Mouse (Mus musculus): ENCODE measurements around the gene Pdzd7. TPM values are rescaled to one million over a fixed set of nuclear protein-coding genes. Genes with fewer than 3 reads are reported as not detected.

Gene Pdzd7
- polyA plus RNA-seq, 1 experiment from 2014 or later = 2.7 TPM

GRCm38 (mm10) chr19:45007425-45008191 lies 37.9 kb downstream of the Pdzd7 start:
- no peak for ATAC-seq
- Histone ChIP-seq H3K27me3 (replicated peaks; ENCODE audit: control insufficient read depth, insufficient read depth, low read length) (no peaks in the 10 kb centered on the region), H3K4me1 (replicated peaks; ENCODE audit: control insufficient read depth, insufficient read depth, low read length) (peaks cover 24% of the 10 kb centered on the region), H3K36me3 (ENCODE audit: control insufficient read depth, insufficient read depth) (peaks cover 12% of the 10 kb centered on the region), H3K27ac (ENCODE audit: low read length) (no peak overlapping the region), H3K4me2 (ENCODE audit: low read length) (peak overlapping the region; percentile 81), H3K4me3 (replicated peaks; ENCODE audit: low read length) (peak overlapping the region; percentile 77), H3K9ac (replicated peaks; ENCODE audit: low read depth, low read length) (peak overlapping the region; percentile 63; the same call in 1 of the 2 replicates), H3K9me3 (ENCODE audit: control insufficient read depth, low read length) (no peaks in the 10 kb centered on the region)
- WGBS = 90% methylated on average over 20 of the region's 20 CpGs

GRCm38 (mm10) chr19:45007021-45007420 lies 38.5 kb downstream of the Pdzd7 start:
- H3K4me3 ChIP-seq (replicated peaks; ENCODE audit: low read length) = peak overlapping the region; percentile 77
- H3K27ac ChIP-seq (ENCODE audit: low read length) = no peak overlapping the region; the same call in 1 of the 2 replicates
- WGBS = 40% methylated on average over 17 of the region's 17 CpGs
- H3K27me3 ChIP-seq (replicated peaks; ENCODE audit: control insufficient read depth, insufficient read depth, low read length) = no peaks in the 10 kb centered on the region
- H3K4me1 ChIP-seq (replicated peaks; ENCODE audit: control insufficient read depth, insufficient read depth, low read length) = peaks cover 24% of the 10 kb centered on the region
- H3K9me3 ChIP-seq (ENCODE audit: control insufficient read depth, low read length) = no peaks in the 10 kb centered on the region
- ATAC-seq = no peak
- peak overlapping the region; percentile 81 for H3K4me2 ChIP-seq (ENCODE audit: low read length)
- H3K36me3 ChIP-seq (ENCODE audit: control insufficient read depth, insufficient read depth) = peaks cover 12% of the 10 kb centered on the region
- H3K9ac ChIP-seq (replicated peaks; ENCODE audit: low read depth, low read length) = peak overlapping the region; percentile 63

GRCm38 (mm10) chr19:45005957-45006712 lies 39.4 kb downstream of the Pdzd7 start, which contains the start of gene Mrpl43:
Gene Mrpl43 (minus strand): TSS chr19:45006442.
- Histone ChIP-seq H3K4me2 (ENCODE audit: low read length) (peak within 1 kb of the TSS; percentile 81), H3K4me1 (replicated peaks; ENCODE audit: control insufficient read depth, insufficient read depth, low read length) (peaks cover 24% of the 10 kb centered on the region), H3K9ac (replicated peaks; ENCODE audit: low read depth, low read length) (peak within 1 kb of the TSS; percentile 63)

GRCm38 (mm10) chr19:45005444-45005843 lies 40.1 kb downstream of the Pdzd7 start, which contains the start of gene Twnk:
Gene Twnk (plus strand): TSS chr19:45005663.
- Histone ChIP-seq H3K4me3 (replicated peaks; ENCODE audit: low read length) (peak within 1 kb of the TSS; percentile 77), H3K36me3 (ENCODE audit: control insufficient read depth, insufficient read depth) (peaks cover 6% of the 10 kb centered on the region), H3K4me2 (ENCODE audit: low read length) (peak within 1 kb of the TSS; percentile 81), H3K9me3 (ENCODE audit: control insufficient read depth, low read length) (no peaks in the 10 kb centered on the region), H3K4me1 (replicated peaks; ENCODE audit: control insufficient read depth, insufficient read depth, low read length) (peaks cover 24% of the 10 kb centered on the region), H3K27ac (ENCODE audit: low read length) (peak within 1 kb of the TSS; percentile 68), H3K9ac (replicated peaks; ENCODE audit: low read depth, low read length) (peak within 1 kb of the TSS; percentile 63), H3K27me3 (replicated peaks; ENCODE audit: control insufficient read depth, insufficient read depth, low read length) (no peaks in the 10 kb centered on the region)
- ATAC-seq = no peak
- WGBS = 8% methylated on average over 16 of the region's 16 CpGs

More at GRCm38 (mm10) chr19:45005957-45006712, 39.4 kb downstream of the Pdzd7 start, which contains the start of gene Mrpl43:
- H3K4me3 ChIP-seq (replicated peaks; ENCODE audit: low read length) = peak within 1 kb of the TSS; percentile 77
- no peaks in the 10 kb centered on the region for H3K9me3 ChIP-seq (ENCODE audit: control insufficient read depth, low read length)
- peak; percentile 92 for ATAC-seq
- H3K27me3 ChIP-seq (replicated peaks; ENCODE audit: control insufficient read depth, insufficient read depth, low read length) = no peaks in the 10 kb centered on the region
- peak within 1 kb of the TSS; percentile 68 for H3K27ac ChIP-seq (ENCODE audit: low read length)
- WGBS = under 1% methylated on average over 82 of the region's 82 CpGs
- peaks cover 8% of the 10 kb centered on the region for H3K36me3 ChIP-seq (ENCODE audit: control insufficient read depth, insufficient read depth)

GRCm38 (mm10) chr19:45003740-45004516 lies 41.6 kb downstream of the Pdzd7 start:
- WGBS = 88% methylated on average over 7 of the region's 7 CpGs
- H3K4me1 ChIP-seq (replicated peaks; ENCODE audit: control insufficient read depth, insufficient read depth, low read length) = peaks cover 21% of the 10 kb centered on the region
- no peaks in the 10 kb centered on the region for H3K27me3 ChIP-seq (replicated peaks; ENCODE audit: control insufficient read depth, insufficient read depth, low read length)
- no peak overlapping the region for H3K27ac ChIP-seq (ENCODE audit: low read length)
- no peaks in the 10 kb centered on the region for H3K9me3 ChIP-seq (ENCODE audit: control insufficient read depth, low read length)
- ATAC-seq = no peak
- H3K9ac ChIP-seq (replicated peaks; ENCODE audit: low read depth, low read length) = no peak overlapping the region
- H3K36me3 ChIP-seq (ENCODE audit: control insufficient read depth, insufficient read depth) = peaks cover 10% of the 10 kb centered on the region
- no peak overlapping the region for H3K4me2 ChIP-seq (ENCODE audit: low read length)
- no peak overlapping the region for H3K4me3 ChIP-seq (replicated peaks; ENCODE audit: low read length)

GRCm38 (mm10) chr19:45002301-45002700 lies 43.2 kb downstream of the Pdzd7 start:
- Histone ChIP-seq H3K9me3 (ENCODE audit: control insufficient read depth, low read length) (no peaks in the 10 kb centered on the region), H3K4me2 (ENCODE audit: low read length) (no peak overlapping the region), H3K4me3 (replicated peaks; ENCODE audit: low read length) (no peak overlapping the region), H3K27ac (ENCODE audit: low read length) (no peak overlapping the region), H3K36me3 (ENCODE audit: control insufficient read depth, insufficient read depth) (peaks cover 19% of the 10 kb centered on the region), H3K27me3 (replicated peaks; ENCODE audit: control insufficient read depth, insufficient read depth, low read length) (no peaks in the 10 kb centered on the region), H3K9ac (replicated peaks; ENCODE audit: low read depth, low read length) (no peak overlapping the region), H3K4me1 (replicated peaks; ENCODE audit: control insufficient read depth, insufficient read depth, low read length) (peaks cover 16% of the 10 kb centered on the region)
- no peak for ATAC-seq
- 68% methylated on average over 3 of the region's 3 CpGs for WGBS

GRCm38 (mm10) chr19:44999647-45000046 lies 45.9 kb downstream of the Pdzd7 start:
- no peak overlapping the region for H3K9ac ChIP-seq (replicated peaks; ENCODE audit: low read depth, low read length)
- no peak for ATAC-seq
- H3K27me3 ChIP-seq (replicated peaks; ENCODE audit: control insufficient read depth, insufficient read depth, low read length) = no peaks in the 10 kb centered on the region
- no peak overlapping the region for H3K4me3 ChIP-seq (replicated peaks; ENCODE audit: low read length)
- no peaks in the 10 kb centered on the region for H3K9me3 ChIP-seq (ENCODE audit: control insufficient read depth, low read length)
- 95% methylated on average over 8 of the region's 8 CpGs for WGBS
- peaks cover 22% of the 10 kb centered on the region for H3K36me3 ChIP-seq (ENCODE audit: control insufficient read depth, insufficient read depth)
- no peaks in the 10 kb centered on the region for H3K4me1 ChIP-seq (replicated peaks; ENCODE audit: control insufficient read depth, insufficient read depth, low read length)
- no peak overlapping the region for H3K4me2 ChIP-seq (ENCODE audit: low read length)
- H3K27ac ChIP-seq (ENCODE audit: low read length) = no peak overlapping the region

GRCm38 (mm10) chr19:44997786-44998185 lies 47.7 kb downstream of the Pdzd7 start:
- Histone ChIP-seq H3K4me3 (replicated peaks; ENCODE audit: low read length) (no peak overlapping the region), H3K9ac (replicated peaks; ENCODE audit: low read depth, low read length) (no peak overlapping the region), H3K4me2 (ENCODE audit: low read length) (no peak overlapping the region), H3K4me1 (replicated peaks; ENCODE audit: control insufficient read depth, insufficient read depth, low read length) (no peaks in the 10 kb centered on the region), H3K27me3 (replicated peaks; ENCODE audit: control insufficient read depth, insufficient read depth, low read length) (no peaks in the 10 kb centered on the region), H3K9me3 (ENCODE audit: control insufficient read depth, low read length) (no peaks in the 10 kb centered on the region), H3K27ac (ENCODE audit: low read length) (no peak overlapping the region), H3K36me3 (ENCODE audit: control insufficient read depth, insufficient read depth) (peaks cover 22% of the 10 kb centered on the region)
- 91% methylated on average over 11 of the region's 11 CpGs for WGBS
- ATAC-seq = no peak

Measured in forebrain, embryonic 16.5 days (tissue).